Mouse (Mus musculus): ENCODE results near the gene Phldb1.

Phldb1 gene

GRCm38 (mm10) chr9:44726431-44727146 is 8.4 kb downstream of the Phldb1 start:
- DNase-seq (ENCODE audit: low spot score), result no peak

- no peak for DNase-seq (ENCODE audit: low spot score)
Measured at GRCm38 (mm10) chr9:44724665-44725064, 10.3 kb downstream of the Phldb1 start.

- DNase-seq (ENCODE audit: low spot score), result no peak
Measured at GRCm38 (mm10) chr9:44724223-44724622, 10.8 kb downstream of the Phldb1 start.

GRCm38 (mm10) chr9:44723521-44724041 is 11.4 kb downstream of the Phldb1 start:
- no peak for DNase-seq (ENCODE audit: low spot score)

GRCm38 (mm10) chr9:44723008-44723407 is 12.0 kb downstream of the Phldb1 start:
- no peak for DNase-seq (ENCODE audit: low spot score)

GRCm38 (mm10) chr9:44722575-44722974 is 12.4 kb downstream of the Phldb1 start:
- no peak for DNase-seq (ENCODE audit: low spot score)

- no peak for DNase-seq (ENCODE audit: low spot score)
Measured at GRCm38 (mm10) chr9:44721877-44722186, 13.2 kb downstream of the Phldb1 start.

GRCm38 (mm10) chr9:44721154-44721876 is 13.7 kb downstream of the Phldb1 start:
- peak; percentile 85 for DNase-seq (ENCODE audit: low spot score)

- no peak for DNase-seq (ENCODE audit: low spot score)
Measured at GRCm38 (mm10) chr9:44720358-44721153, 14.4 kb downstream of the Phldb1 start.

GRCm38 (mm10) chr9:44719632-44720357 is 15.2 kb downstream of the Phldb1 start:
- no peak for DNase-seq (ENCODE audit: low spot score)

- no peak for DNase-seq (ENCODE audit: low spot score)
Measured at GRCm38 (mm10) chr9:44718937-44719631, 15.9 kb downstream of the Phldb1 start.

GRCm38 (mm10) chr9:44717822-44718242 is 17.2 kb downstream of the Phldb1 start:
- no peak for DNase-seq (ENCODE audit: low spot score)

GRCm38 (mm10) chr9:44716997-44717821 is 17.8 kb downstream of the Phldb1 start:
- DNase-seq (ENCODE audit: low spot score), result no peak

GRCm38 (mm10) chr9:44715705-44716362 is 19.2 kb downstream of the Phldb1 start:
- DNase-seq (ENCODE audit: low spot score), result no peak

- no peak for DNase-seq (ENCODE audit: low spot score)
Measured at GRCm38 (mm10) chr9:44715109-44715508, 19.9 kb downstream of the Phldb1 start.

GRCm38 (mm10) chr9:44713574-44713973 is 21.4 kb downstream of the Phldb1 start:
- no peak for DNase-seq (ENCODE audit: low spot score)

GRCm38 (mm10) chr9:44713080-44713479 is 21.9 kb downstream of the Phldb1 start:
- peak; percentile 50 for DNase-seq (ENCODE audit: low spot score)

GRCm38 (mm10) chr9:44711602-44712001 is 23.4 kb downstream of the Phldb1 start:
- no peak for DNase-seq (ENCODE audit: low spot score)

GRCm38 (mm10) chr9:44710213-44710612 is 24.8 kb downstream of the Phldb1 start:
- DNase-seq (ENCODE audit: low spot score), result no peak

- DNase-seq (ENCODE audit: low spot score), result no peak
Measured at GRCm38 (mm10) chr9:44709600-44709999, 25.4 kb downstream of the Phldb1 start.

Data from urinary bladder, postnatal 25 days (tissue).